In the genomic region with DNA sequence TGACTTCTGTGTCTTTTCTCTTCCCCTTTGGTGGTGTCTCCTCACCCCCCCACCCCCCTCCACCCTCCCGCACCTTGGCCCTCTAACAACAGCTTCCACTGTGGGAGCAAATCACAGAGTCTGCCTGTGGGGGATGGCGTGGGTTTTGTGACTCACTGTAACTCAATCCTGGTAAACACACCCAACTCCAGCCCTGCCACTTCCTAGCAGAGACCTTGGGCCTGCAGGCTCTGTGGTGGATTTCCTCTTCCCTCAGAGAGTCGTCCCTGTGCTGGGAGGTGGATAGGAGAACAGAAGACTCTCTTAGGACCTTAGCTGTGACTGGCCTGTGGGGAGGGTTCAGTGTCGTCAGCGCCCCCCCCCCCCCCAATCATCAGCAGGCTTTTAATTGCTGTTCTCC, we compare ENCODE assay signal across 25 mouse cellular contexts. TPM values are rescaled to one million over a fixed set of nuclear protein-coding genes. Genes with fewer than 3 reads are reported as not detected.
A peak's percentile ranks its signal among the peaks of the same experiment; 100 is the strongest.
DNase-seq lines count a peak whose midpoint lies in the region; ATAC-seq and TF ChIP-seq lines count a peak whose summit lies in the region.
"Had no signal": no experiment of that assay in that cellular context is flagged by ENCODE, and none has a peak within 500 bp of the region (broad histone marks: within the 10 kb centered on the region; RNA-seq: fewer than 3 reads in every experiment).

No protein-coding gene starts in this region.

- WGBS in forebrain, embryonic 10.5 days, result 71% methylated on average over 5 of the region's 5 CpGs
- 80% methylated on average over 5 of the region's 5 CpGs for WGBS in forebrain, embryonic 14.5 days
- WGBS in midbrain, embryonic 11.5 days, result 84% methylated on average over 5 of the region's 5 CpGs
- WGBS in midbrain, embryonic 16.5 days, result 79% methylated on average over 5 of the region's 5 CpGs
- WGBS in lung, adult 2 months, result 46% methylated on average over 3 of the region's 5 CpGs

- 0 out of 2 replicates have a peak, but pooled peaks cover 4% of the 10 kb centered on the region for H3K4me1 ChIP-seq in forebrain, embryonic 10.5 days
- peaks cover 3% of the 10 kb centered on the region; the same call in 1 of the 2 replicates for H3K4me1 ChIP-seq in forebrain, embryonic 14.5 days (ENCODE audit: control insufficient read depth, insufficient read depth, low read length)
- H3K4me1 ChIP-seq in midbrain, embryonic 11.5 days (ENCODE audit: control insufficient read depth, insufficient read depth, low read length), result no peaks in the 10 kb centered on the region
- H3K4me1 ChIP-seq in midbrain, embryonic 16.5 days (ENCODE audit: control insufficient read depth, insufficient read depth, low read length), result no peaks in the 10 kb centered on the region
- peaks cover 10% of the 10 kb centered on the region for H3K4me1 ChIP-seq in embryonic fibroblast, embryonic 13.5 days (ENCODE audit: control insufficient read depth, insufficient read depth, low read length)
- no peaks in the 10 kb centered on the region for H3K4me1 ChIP-seq in lung, adult 2 months (ENCODE audit: control insufficient read depth, insufficient read depth, low read length)
- H3K4me1 ChIP-seq: forebrain, embryonic 12.5 days; midbrain, embryonic 10.5 days; neural tube, embryonic 13.5 days had no signal

- H3K9ac ChIP-seq in forebrain, embryonic 14.5 days (ENCODE audit: low read length), result no peak overlapping the region
- no peak overlapping the region for H3K9ac ChIP-seq in midbrain, embryonic 11.5 days (ENCODE audit: low read length)
- H3K9ac ChIP-seq in midbrain, embryonic 16.5 days (ENCODE audit: low read depth, low read length), result no peak overlapping the region
- H3K9ac ChIP-seq: forebrain, embryonic 12.5 days; hindbrain, embryonic 12.5 days; neural tube, embryonic 13.5 days had no signal

- no peaks in the 10 kb centered on the region for H3K9me3 ChIP-seq in forebrain, embryonic 10.5 days
- no peaks in the 10 kb centered on the region for H3K9me3 ChIP-seq in forebrain, embryonic 14.5 days (replicated peaks; ENCODE audit: control insufficient read depth, low read length)
- H3K9me3 ChIP-seq in midbrain, embryonic 11.5 days (ENCODE audit: control insufficient read depth, low read length), result no peaks in the 10 kb centered on the region
- no peaks in the 10 kb centered on the region for H3K9me3 ChIP-seq in midbrain, embryonic 16.5 days (replicated peaks; ENCODE audit: control insufficient read depth, low read length, poor library complexity, severe bottlenecking)
- H3K9me3 ChIP-seq: forebrain, embryonic 12.5 days; hindbrain, embryonic 12.5 days; limb, embryonic 10.5 days; midbrain, embryonic 10.5 days; neural tube, embryonic 13.5 days had no signal

- intact Hi-C loops in left cerebral cortex, postnatal 36 days (cut with DNase I), result no loop called here

- no peak overlapping the region for H3K4me3 ChIP-seq in forebrain, embryonic 10.5 days
- no peak overlapping the region for H3K4me3 ChIP-seq in forebrain, embryonic 14.5 days (ENCODE audit: low read depth, low read length)
- no peak overlapping the region for H3K4me3 ChIP-seq in midbrain, embryonic 11.5 days (ENCODE audit: low read depth, low read length)
- H3K4me3 ChIP-seq in midbrain, embryonic 16.5 days (ENCODE audit: low read depth, low read length), result no peak overlapping the region
- H3K4me3 ChIP-seq in embryonic fibroblast, embryonic 13.5 days (ENCODE audit: insufficient read depth, low read length), result no peak overlapping the region
- H3K4me3 ChIP-seq in lung, adult 2 months (replicated peaks; ENCODE audit: extremely low read depth, low read depth, low read length), result no peak overlapping the region
- H3K4me3 ChIP-seq: forebrain, embryonic 12.5 days; hindbrain, embryonic 12.5 days; limb, embryonic 10.5 days; midbrain, embryonic 10.5 days; neural tube, embryonic 13.5 days had no signal

- H3K27me3 ChIP-seq in forebrain, embryonic 10.5 days (ENCODE audit: poor library complexity, severe bottlenecking), result no peaks in the 10 kb centered on the region
- no peaks in the 10 kb centered on the region for H3K27me3 ChIP-seq in forebrain, embryonic 14.5 days (replicated peaks; ENCODE audit: control insufficient read depth, insufficient read depth, low read length)
- H3K27me3 ChIP-seq in midbrain, embryonic 11.5 days (ENCODE audit: control insufficient read depth, insufficient read depth, low read length), result no peaks in the 10 kb centered on the region
- H3K27me3 ChIP-seq in midbrain, embryonic 16.5 days (ENCODE audit: control insufficient read depth, insufficient read depth, low read depth, low read length), result no peaks in the 10 kb centered on the region
- H3K27me3 ChIP-seq: forebrain, embryonic 12.5 days; hindbrain, embryonic 12.5 days; neural tube, embryonic 13.5 days had no signal

- no peak; the same call in 1 of the 2 replicates for TF ChIP-seq POLR2A in embryonic fibroblast, embryonic 13.5 days (IDR thresholded peaks at IDR 0.05; ENCODE audit: low read depth, low read length)
- TF ChIP-seq POLR2A in lung, adult 2 months (IDR thresholded peaks at IDR 0.05; ENCODE audit: borderline replicate concordance, extremely low read depth, low read depth, low read length), result no peak

- DNase-seq in forebrain, embryonic 10.5 days (ENCODE audit: extremely low spot score, low spot score), result no peak
- DNase-seq in forebrain, embryonic 14.5 days (ENCODE audit: low spot score), result no peak
- DNase-seq in midbrain, embryonic 11.5 days (ENCODE audit: low spot score, missing footprints), result peak; percentile 21
- DNase-seq in lung, adult 2 months, result no peak
- DNase-seq in left cerebral cortex, postnatal 36 days (ENCODE audit: low spot score in 2 of 2), result no peak
- DNase-seq in natural killer cell, adult 2 months (ENCODE audit: low spot score in 2 of 2), result no peak
- DNase-seq: adrenal gland, adult 2 months; B cell, adult 2 months; cerebellum, adult 11 months; cerebellum, postnatal 14 days; heart, postnatal 10 days; kidney, postnatal 36 days; spleen, adult 18-20 months; thymus, adult 18-20 months had no signal

- TF ChIP-seq CTCF in embryonic fibroblast, embryonic 13.5 days (IDR thresholded peaks at IDR 0.05; ENCODE audit: borderline replicate concordance, insufficient read depth, low read length), result no peak
- TF ChIP-seq CTCF in lung, adult 2 months (IDR thresholded peaks at IDR 0.05; ENCODE audit: insufficient read depth, low read length), result no peak

- no peak for ATAC-seq in forebrain, embryonic 14.5 days
- no peak for ATAC-seq in midbrain, embryonic 11.5 days (ENCODE audit: low FRiP score)
- no peak for ATAC-seq in midbrain, embryonic 16.5 days

- H3K27ac ChIP-seq in forebrain, embryonic 10.5 days, result 0 out of 2 replicates have a peak overlapping the region, but pooled peaks have one; percentile 5
- H3K27ac ChIP-seq in forebrain, embryonic 14.5 days (ENCODE audit: low read depth, low read length), result no peak overlapping the region
- no peak overlapping the region for H3K27ac ChIP-seq in midbrain, embryonic 11.5 days (ENCODE audit: low read depth, low read length)
- no peak overlapping the region for H3K27ac ChIP-seq in midbrain, embryonic 16.5 days (ENCODE audit: low read length)
- peak overlapping the region; percentile 11; the same call in 1 of the 2 replicates for H3K27ac ChIP-seq in embryonic fibroblast, embryonic 13.5 days (ENCODE audit: insufficient read depth, low read length)
- H3K27ac ChIP-seq: forebrain, embryonic 12.5 days; hindbrain, embryonic 12.5 days; limb, embryonic 10.5 days; macrophage; midbrain, embryonic 10.5 days; neural tube, embryonic 13.5 days had no signal

- no peaks in the 10 kb centered on the region for H3K36me3 ChIP-seq in forebrain, embryonic 10.5 days (replicated peaks)
- no peaks in the 10 kb centered on the region for H3K36me3 ChIP-seq in forebrain, embryonic 14.5 days (ENCODE audit: control insufficient read depth, insufficient read depth, low read length)
- no peaks in the 10 kb centered on the region for H3K36me3 ChIP-seq in midbrain, embryonic 11.5 days (ENCODE audit: control insufficient read depth, insufficient read depth, low read length)
- no peaks in the 10 kb centered on the region for H3K36me3 ChIP-seq in midbrain, embryonic 16.5 days (ENCODE audit: control insufficient read depth, insufficient read depth, low read length)
- H3K36me3 ChIP-seq: forebrain, embryonic 12.5 days; hindbrain, embryonic 12.5 days; limb, embryonic 10.5 days; midbrain, embryonic 10.5 days; neural tube, embryonic 13.5 days had no signal

- H3K4me2 ChIP-seq in forebrain, embryonic 14.5 days (ENCODE audit: low read length), result no peak overlapping the region
- no peak overlapping the region for H3K4me2 ChIP-seq in midbrain, embryonic 11.5 days
- no peak overlapping the region for H3K4me2 ChIP-seq in midbrain, embryonic 16.5 days (ENCODE audit: low read length)
- H3K4me2 ChIP-seq: forebrain, embryonic 12.5 days; hindbrain, embryonic 12.5 days; neural tube, embryonic 13.5 days had no signal

RNA-seq across cellular contexts. Expression of a gene that starts 13.0 kb away (rescaled TPM):
- 0.06 and 0.09 TPM in 2 replicates for polyA plus RNA-seq in forebrain, embryonic 10.5 days (2016; fragmentation: Nextera tagmentation; extraction: Ambion mirVana)
- polyA plus RNA-seq in forebrain, embryonic 14.5 days (2014; fragmentation: Nextera tagmentation; extraction: Ambion mirVana), result 0.23 and 0.41 TPM in 2 replicates
- 0.06 TPM in 1 of 2 replicates, not detected in the other for polyA plus RNA-seq in midbrain, embryonic 11.5 days (2014; fragmentation: Nextera tagmentation; extraction: Ambion mirVana)
- polyA plus RNA-seq in midbrain, embryonic 16.5 days (2015; fragmentation: Nextera tagmentation; extraction: Ambion mirVana), result 0.45 and 0.73 TPM in 2 replicates
- polyA plus RNA-seq in embryonic fibroblast, embryonic 13.5 days (2011; ENCODE audit: insufficient read length, low read depth, missing spikeins), result not detected in 2 replicates
- polyA plus RNA-seq in lung, adult 2 months (2012; rRNA removed), result 0.08 and 0.14 TPM in 2 replicates
- total RNA-seq in left cerebral cortex, postnatal 36 days (2021), result 1 to 10 TPM; 1.8 to 2.3 TPM
- total RNA-seq: adrenal gland, adult 2 months; gastrocnemius, adult 8-10 months; heart, postnatal 10 days; liver, adult 2 months; monocyte, adult 5-6 weeks had no signal
- polyA plus RNA-seq: adrenal gland, adult 2 months; forebrain, embryonic 12.5 days; limb, embryonic 10.5 days; liver, adult 2 months; macrophage; midbrain, embryonic 10.5 days; neural tube, embryonic 13.5 days had no signal

Comparison
In these comparisons a context has a peak if more than half of its experiments do, and no peak if none do; other contexts are left out.
1. H3K27ac ChIP-seq: peak in forebrain, embryonic 10.5 days (single experiment) and embryonic fibroblast, embryonic 13.5 days (single experiment); none in forebrain, embryonic 14.5 days (single experiment), midbrain, embryonic 11.5 days (single experiment) and midbrain, embryonic 16.5 days (single experiment).